Mouse (Mus musculus): ENCODE measurements around the gene Ogfod2. TPM values are rescaled to one million over a fixed set of nuclear protein-coding genes. Genes with fewer than 3 reads are reported as not detected.

The Ogfod2 gene
- polyA plus RNA-seq (2014; fragmentation: Nextera tagmentation; extraction: Ambion mirVana), result 15.0 and 15.6 TPM in 2 replicates

- WGBS, result under 1% methylated on average over 66 of the region's 66 CpGs
- Histone ChIP-seq H3K36me3 (ENCODE audit: control insufficient read depth, insufficient read depth, low read length) (peaks cover 10% of the 10 kb centered on the region; the same call in 1 of the 2 replicates), H3K4me1 (ENCODE audit: control insufficient read depth in 2 of 2, insufficient read depth in 2 of 2, low read length in 2 of 2) (peaks cover 15 to 16% of the 10 kb centered on the region in 2 experiments), H3K4me3 (ENCODE audit: control insufficient read depth in 1 of 2, insufficient read depth in 1 of 2, low read depth in 1 of 2, low read length in 2 of 2) (peak within 1 kb of the TSS; percentile 79 to 81), H3K4me2 (ENCODE audit: low read length) (peak within 1 kb of the TSS; percentile 88), H3K27ac (replicated peaks in 1 of 2; ENCODE audit: control insufficient read depth in 1 of 2, insufficient read depth in 1 of 2, low read depth in 2 of 2, low read length in 2 of 2) (peak within 1 kb of the TSS; percentile 88 to 94), H3K27me3 (ENCODE audit: control insufficient read depth, insufficient read depth, low read length) (no peaks in the 10 kb centered on the region), H3K9me3 (ENCODE audit: control insufficient read depth, low read length) (no peaks in the 10 kb centered on the region), H3K9ac (ENCODE audit: low read length) (peak within 1 kb of the TSS; percentile 77)
- peak; percentile 97 for ATAC-seq (ENCODE audit: insufficient number of reproducible peaks, insufficient read depth, low FRiP score, low read depth)
These were observed at the start of gene Ogfod2 for GRCm38 (mm10) chr5:124111742-124112497. Ogfod2 (plus strand) TSS chr5:124112297.

GRCm38 (mm10) chr5:124069657-124070056 is 42.4 kb upstream of the Ogfod2 start:
- Histone ChIP-seq H3K27ac (replicated peaks in 1 of 2; ENCODE audit: control insufficient read depth in 1 of 2, insufficient read depth in 1 of 2, low read depth in 2 of 2, low read length in 2 of 2) (no peak overlapping the region), H3K27me3 (ENCODE audit: control insufficient read depth, insufficient read depth, low read length) (no peaks in the 10 kb centered on the region), H3K4me1 (ENCODE audit: control insufficient read depth in 2 of 2, insufficient read depth in 2 of 2, low read length in 2 of 2) (peaks cover 8 to 9% of the 10 kb centered on the region in 2 experiments; a peak in 3 of 4 replicates), H3K36me3 (ENCODE audit: control insufficient read depth, insufficient read depth, low read length) (no peaks in the 10 kb centered on the region), H3K9ac (ENCODE audit: low read length) (no peak overlapping the region), H3K9me3 (ENCODE audit: control insufficient read depth, low read length) (no peaks in the 10 kb centered on the region), H3K4me2 (ENCODE audit: low read length) (no peak overlapping the region), H3K4me3 (ENCODE audit: control insufficient read depth in 1 of 2, insufficient read depth in 1 of 2, low read depth in 1 of 2, low read length in 2 of 2) (no peak overlapping the region)
- 82% methylated on average over 3 of the region's 3 CpGs for WGBS
- no peak for ATAC-seq (ENCODE audit: insufficient number of reproducible peaks, insufficient read depth, low FRiP score, low read depth)

- WGBS, result 50% methylated on average over 9 of the region's 9 CpGs
- no peak overlapping the region for H3K9ac ChIP-seq (ENCODE audit: low read length)
- ATAC-seq (ENCODE audit: insufficient number of reproducible peaks, insufficient read depth, low FRiP score, low read depth), result no peak
- no peak overlapping the region for H3K4me2 ChIP-seq (ENCODE audit: low read length)
- no peak overlapping the region for H3K4me3 ChIP-seq (ENCODE audit: control insufficient read depth in 1 of 2, insufficient read depth in 1 of 2, low read depth in 1 of 2, low read length in 2 of 2)
- no peaks in the 10 kb centered on the region for H3K9me3 ChIP-seq (ENCODE audit: control insufficient read depth, low read length)
- 0 out of 4 replicates have a peak overlapping the region, but pooled peaks of 1 of the 2 experiments have one; percentile 1 for H3K27ac ChIP-seq (replicated peaks in 1 of 2; ENCODE audit: control insufficient read depth in 1 of 2, insufficient read depth in 1 of 2, low read depth in 2 of 2, low read length in 2 of 2)
- 0 out of 2 replicates have a peak, but pooled peaks cover 3% of the 10 kb centered on the region for H3K27me3 ChIP-seq (ENCODE audit: control insufficient read depth, insufficient read depth, low read length)
- no peaks in the 10 kb centered on the region for H3K36me3 ChIP-seq (ENCODE audit: control insufficient read depth, insufficient read depth, low read length)
- peaks cover 13 to 18% of the 10 kb centered on the region in 2 experiments for H3K4me1 ChIP-seq (ENCODE audit: control insufficient read depth in 2 of 2, insufficient read depth in 2 of 2, low read length in 2 of 2)
These were observed 38.4 kb upstream of the Ogfod2 start for GRCm38 (mm10) chr5:124073682-124074081.

GRCm38 (mm10) chr5:124074845-124075307 is 37.2 kb upstream of the Ogfod2 start:
- H3K36me3 ChIP-seq (ENCODE audit: control insufficient read depth, insufficient read depth, low read length), result no peaks in the 10 kb centered on the region
- peaks cover 17 to 18% of the 10 kb centered on the region in 2 experiments for H3K4me1 ChIP-seq (ENCODE audit: control insufficient read depth in 2 of 2, insufficient read depth in 2 of 2, low read length in 2 of 2)
- 35% methylated on average over 10 of the region's 10 CpGs for WGBS
- no peak overlapping the region for H3K4me3 ChIP-seq (ENCODE audit: control insufficient read depth in 1 of 2, insufficient read depth in 1 of 2, low read depth in 1 of 2, low read length in 2 of 2)
- no peak overlapping the region for H3K4me2 ChIP-seq (ENCODE audit: low read length)
- H3K27ac ChIP-seq (replicated peaks in 1 of 2; ENCODE audit: control insufficient read depth in 1 of 2, insufficient read depth in 1 of 2, low read depth in 2 of 2, low read length in 2 of 2), result no peak overlapping the region
- 0 out of 2 replicates have a peak, but pooled peaks cover 3% of the 10 kb centered on the region for H3K27me3 ChIP-seq (ENCODE audit: control insufficient read depth, insufficient read depth, low read length)
- no peaks in the 10 kb centered on the region for H3K9me3 ChIP-seq (ENCODE audit: control insufficient read depth, low read length)
- H3K9ac ChIP-seq (ENCODE audit: low read length), result no peak overlapping the region
- no peak for ATAC-seq (ENCODE audit: insufficient number of reproducible peaks, insufficient read depth, low FRiP score, low read depth)

- Histone ChIP-seq H3K9ac (ENCODE audit: low read length) (no peak overlapping the region; the same call in 1 of the 2 replicates), H3K4me1 (ENCODE audit: control insufficient read depth in 2 of 2, insufficient read depth in 2 of 2, low read length in 2 of 2) (peaks cover 18 to 21% of the 10 kb centered on the region in 2 experiments), H3K4me2 (ENCODE audit: low read length) (no peak overlapping the region), H3K36me3 (ENCODE audit: control insufficient read depth, insufficient read depth, low read length) (no peaks in the 10 kb centered on the region), H3K27me3 (ENCODE audit: control insufficient read depth, insufficient read depth, low read length) (0 out of 2 replicates have a peak, but pooled peaks cover 3% of the 10 kb centered on the region), H3K4me3 (ENCODE audit: control insufficient read depth in 1 of 2, insufficient read depth in 1 of 2, low read depth in 1 of 2, low read length in 2 of 2) (no peak overlapping the region), H3K9me3 (ENCODE audit: control insufficient read depth, low read length) (no peaks in the 10 kb centered on the region), H3K27ac (replicated peaks in 1 of 2; ENCODE audit: control insufficient read depth in 1 of 2, insufficient read depth in 1 of 2, low read depth in 2 of 2, low read length in 2 of 2) (no peak overlapping the region)
- WGBS, result 71% methylated on average over 9 of the region's 9 CpGs
- no peak for ATAC-seq (ENCODE audit: insufficient number of reproducible peaks, insufficient read depth, low FRiP score, low read depth)
These were observed 36.4 kb upstream of the Ogfod2 start for GRCm38 (mm10) chr5:124075716-124076115.

- ATAC-seq (ENCODE audit: insufficient number of reproducible peaks, insufficient read depth, low FRiP score, low read depth), result no peak
These were observed 35.5 kb upstream of the Ogfod2 start for GRCm38 (mm10) chr5:124076559-124076958.

GRCm38 (mm10) chr5:124077241-124077640 is 34.9 kb upstream of the Ogfod2 start:
- Histone ChIP-seq H3K4me1 (ENCODE audit: control insufficient read depth in 2 of 2, insufficient read depth in 2 of 2, low read length in 2 of 2) (peaks cover 18 to 21% of the 10 kb centered on the region in 2 experiments), H3K36me3 (ENCODE audit: control insufficient read depth, insufficient read depth, low read length) (no peaks in the 10 kb centered on the region), H3K27me3 (ENCODE audit: control insufficient read depth, insufficient read depth, low read length) (0 out of 2 replicates have a peak, but pooled peaks cover 3% of the 10 kb centered on the region), H3K4me2 (ENCODE audit: low read length) (no peak overlapping the region), H3K4me3 (ENCODE audit: control insufficient read depth in 1 of 2, insufficient read depth in 1 of 2, low read depth in 1 of 2, low read length in 2 of 2) (no peak overlapping the region), H3K9ac (ENCODE audit: low read length) (no peak overlapping the region), H3K27ac (replicated peaks in 1 of 2; ENCODE audit: control insufficient read depth in 1 of 2, insufficient read depth in 1 of 2, low read depth in 2 of 2, low read length in 2 of 2) (no peak overlapping the region), H3K9me3 (ENCODE audit: control insufficient read depth, low read length) (no peaks in the 10 kb centered on the region)
- no peak for ATAC-seq (ENCODE audit: insufficient number of reproducible peaks, insufficient read depth, low FRiP score, low read depth)
- whole genome bisulfite sequencing, result 83% methylated on average over 13 of the region's 13 CpGs

More at GRCm38 (mm10) chr5:124076559-124076958, 35.5 kb upstream of the Ogfod2 start:
- Histone ChIP-seq H3K27me3 (ENCODE audit: control insufficient read depth, insufficient read depth, low read length) (0 out of 2 replicates have a peak, but pooled peaks cover 3% of the 10 kb centered on the region), H3K4me1 (ENCODE audit: control insufficient read depth in 2 of 2, insufficient read depth in 2 of 2, low read length in 2 of 2) (peaks cover 18 to 21% of the 10 kb centered on the region in 2 experiments), H3K4me2 (ENCODE audit: low read length) (no peak overlapping the region), H3K36me3 (ENCODE audit: control insufficient read depth, insufficient read depth, low read length) (no peaks in the 10 kb centered on the region), H3K27ac (replicated peaks in 1 of 2; ENCODE audit: control insufficient read depth in 1 of 2, insufficient read depth in 1 of 2, low read depth in 2 of 2, low read length in 2 of 2) (no peak overlapping the region), H3K4me3 (ENCODE audit: control insufficient read depth in 1 of 2, insufficient read depth in 1 of 2, low read depth in 1 of 2, low read length in 2 of 2) (no peak overlapping the region), H3K9ac (ENCODE audit: low read length) (no peak overlapping the region), H3K9me3 (ENCODE audit: control insufficient read depth, low read length) (no peaks in the 10 kb centered on the region)
- 54% methylated on average over 9 of the region's 9 CpGs for WGBS

All from heart, embryonic 14.5 days (tissue).